Mouse (Mus musculus): ENCODE results near the gene Dgcr6. TPM values are rescaled to one million over a fixed set of nuclear protein-coding genes. Genes with fewer than 3 reads are reported as not detected.

Dgcr6 gene
- polyA plus RNA-seq, 1 experiment from 2014 or later: 132 TPM

DNA sequence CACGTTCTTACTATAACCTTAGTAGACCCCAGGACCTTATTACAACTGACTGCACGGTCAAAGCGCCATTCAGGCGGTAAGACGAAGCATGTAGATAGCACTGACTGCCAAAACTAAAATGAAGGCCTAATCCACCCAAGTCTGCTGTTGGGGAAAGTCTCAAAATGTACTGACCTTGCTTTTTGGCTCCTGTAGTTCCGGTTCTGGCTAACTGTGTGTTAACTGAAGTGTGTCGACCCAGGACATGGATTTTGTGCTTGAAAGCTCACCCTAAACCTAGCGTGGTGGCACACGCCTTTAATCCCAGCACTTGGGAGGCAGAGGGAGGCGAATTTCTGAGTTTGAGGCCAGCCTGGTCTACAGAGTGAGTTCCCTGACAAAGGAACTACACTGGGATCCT is 7.7 kb upstream of the Dgcr6 start:
- Histone ChIP-seq H3K9me3 (replicated peaks) (no peaks in the 10 kb centered on the region), H3K27me3 (peaks cover 2% of the 10 kb centered on the region; the same call in 1 of the 2 replicates), H3K4me2 (replicated peaks) (no peak overlapping the region), H3K4me3 (no peak overlapping the region), H3K4me1 (no peaks in the 10 kb centered on the region), H3K36me3 (no peaks in the 10 kb centered on the region), H3K27ac (no peak overlapping the region), H3K9ac (no peak overlapping the region)
- WGBS: 84% methylated on average over 10 of the region's 10 CpGs
- no peak for ATAC-seq (ENCODE audit: low FRiP score)

DNA sequence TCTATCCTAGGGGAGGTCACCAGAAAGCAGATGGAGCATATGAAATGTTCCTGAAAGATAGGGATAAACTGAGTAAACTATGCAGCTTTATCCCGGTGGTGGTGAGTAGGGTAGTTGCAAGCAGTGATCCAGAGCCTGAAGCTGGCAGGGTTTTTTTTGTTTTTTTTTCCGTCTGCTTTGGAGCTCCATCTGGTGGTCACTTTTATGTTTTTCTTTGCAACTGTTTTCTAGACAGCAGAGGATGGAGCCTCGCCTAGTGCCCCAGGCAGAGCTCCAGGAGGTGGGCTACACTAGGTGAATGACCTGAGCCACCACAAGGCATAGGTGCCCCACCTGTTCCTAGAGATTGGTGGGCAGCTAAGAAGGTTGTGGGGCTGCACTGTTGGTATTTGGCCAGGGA is 5.0 kb upstream of the Dgcr6 start:
- H3K27ac ChIP-seq: no peak overlapping the region
- no peak overlapping the region for H3K4me2 ChIP-seq (replicated peaks)
- peaks cover 8% of the 10 kb centered on the region for H3K27me3 ChIP-seq
- no peaks in the 10 kb centered on the region for H3K36me3 ChIP-seq
- no peak overlapping the region for H3K9ac ChIP-seq
- WGBS: 3% methylated on average over 3 of the region's 3 CpGs
- no peaks in the 10 kb centered on the region for H3K9me3 ChIP-seq (replicated peaks)
- no peaks in the 10 kb centered on the region for H3K4me1 ChIP-seq
- no peak overlapping the region for H3K4me3 ChIP-seq
- ATAC-seq (ENCODE audit: low FRiP score): peak; percentile 56; the same call in 1 of the 2 replicates

DNA sequence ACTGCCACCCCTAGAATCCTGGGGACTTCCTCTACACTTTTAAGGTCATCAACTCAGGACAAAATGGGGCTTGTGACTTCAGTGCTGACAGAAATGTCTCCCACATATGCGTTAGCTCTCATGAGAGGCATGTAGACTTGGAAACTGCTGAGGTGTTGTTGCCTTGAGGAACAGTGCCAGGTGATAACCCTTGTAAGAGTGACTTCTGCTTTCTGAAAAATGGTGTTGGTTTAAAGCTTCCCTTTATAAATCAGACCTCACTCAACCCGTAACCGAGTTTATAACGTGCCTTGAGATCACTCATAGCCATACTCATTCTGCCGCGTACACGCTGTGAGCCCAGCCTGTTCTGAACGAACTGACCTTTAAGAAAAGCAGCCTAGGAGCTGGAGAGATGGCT is 4.6 kb upstream of the Dgcr6 start:
- Histone ChIP-seq H3K4me3 (no peak overlapping the region), H3K9ac (no peak overlapping the region), H3K27me3 (peaks cover 8% of the 10 kb centered on the region), H3K27ac (no peak overlapping the region), H3K4me1 (no peaks in the 10 kb centered on the region; the same call in 1 of the 2 replicates), H3K36me3 (no peaks in the 10 kb centered on the region), H3K4me2 (replicated peaks) (no peak overlapping the region), H3K9me3 (replicated peaks) (no peaks in the 10 kb centered on the region)
- 75% methylated on average over 8 of the region's 8 CpGs for WGBS
- no peak for ATAC-seq (ENCODE audit: low FRiP score)

DNA sequence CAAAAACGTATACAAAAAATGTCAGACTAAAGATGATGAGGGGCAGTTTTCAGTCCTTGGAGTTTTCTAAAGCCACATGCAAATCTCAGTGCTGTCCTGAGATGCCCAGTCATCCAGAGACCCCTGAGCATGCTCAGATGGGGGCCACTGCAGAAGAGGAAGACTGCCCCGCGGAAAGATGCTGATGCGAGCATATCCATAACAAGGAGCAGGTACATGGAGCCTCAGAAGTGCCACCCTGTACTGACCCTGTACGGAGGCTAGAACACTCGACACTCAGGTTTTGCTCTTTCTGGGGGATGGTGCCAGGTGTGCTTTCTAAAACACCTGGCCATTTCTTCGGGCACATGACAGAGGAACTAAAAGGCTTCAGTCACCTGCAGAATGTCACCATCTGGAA is 338 bp upstream of the Dgcr6 start:
- peak; percentile 61 for ATAC-seq (ENCODE audit: low FRiP score)
- Histone ChIP-seq H3K4me3 (no peak overlapping the region), H3K27me3 (peaks cover 8% of the 10 kb centered on the region), H3K4me2 (replicated peaks) (no peak overlapping the region), H3K9me3 (replicated peaks) (no peaks in the 10 kb centered on the region), H3K36me3 (no peaks in the 10 kb centered on the region), H3K27ac (no peak overlapping the region), H3K9ac (no peak overlapping the region), H3K4me1 (no peaks in the 10 kb centered on the region; the same call in 1 of the 2 replicates)
- WGBS: 60% methylated on average over 7 of the region's 7 CpGs

DNA sequence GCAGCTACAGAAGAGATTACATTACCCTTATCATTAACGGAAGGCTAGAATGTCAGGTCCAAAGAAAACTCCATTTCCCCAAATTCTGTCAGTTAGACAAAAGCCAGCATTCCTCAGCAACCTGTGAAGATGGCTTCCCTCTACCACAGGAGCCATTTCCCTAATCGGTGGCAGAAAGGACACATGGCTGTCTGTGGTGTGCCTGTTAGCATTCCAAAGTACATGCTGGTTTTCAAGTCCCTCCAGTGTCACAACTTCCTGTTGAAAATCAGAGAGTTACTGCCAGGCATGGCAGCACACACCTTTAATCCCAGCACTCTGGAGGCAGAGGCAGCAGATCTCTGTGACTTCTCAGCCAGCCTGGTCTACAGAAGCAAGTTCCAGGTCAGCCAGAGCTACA is 3.6 kb downstream of the Dgcr6 start:
- Histone ChIP-seq H3K27me3 (peaks cover 6% of the 10 kb centered on the region), H3K4me1 (no peaks in the 10 kb centered on the region; the same call in 1 of the 2 replicates), H3K27ac (no peak overlapping the region), H3K4me3 (no peak overlapping the region), H3K4me2 (replicated peaks) (no peak overlapping the region), H3K36me3 (no peaks in the 10 kb centered on the region), H3K9me3 (replicated peaks) (no peaks in the 10 kb centered on the region), H3K9ac (no peak overlapping the region)
- 74% methylated on average over 2 of the region's 2 CpGs for WGBS
- ATAC-seq (ENCODE audit: low FRiP score): no peak

DNA sequence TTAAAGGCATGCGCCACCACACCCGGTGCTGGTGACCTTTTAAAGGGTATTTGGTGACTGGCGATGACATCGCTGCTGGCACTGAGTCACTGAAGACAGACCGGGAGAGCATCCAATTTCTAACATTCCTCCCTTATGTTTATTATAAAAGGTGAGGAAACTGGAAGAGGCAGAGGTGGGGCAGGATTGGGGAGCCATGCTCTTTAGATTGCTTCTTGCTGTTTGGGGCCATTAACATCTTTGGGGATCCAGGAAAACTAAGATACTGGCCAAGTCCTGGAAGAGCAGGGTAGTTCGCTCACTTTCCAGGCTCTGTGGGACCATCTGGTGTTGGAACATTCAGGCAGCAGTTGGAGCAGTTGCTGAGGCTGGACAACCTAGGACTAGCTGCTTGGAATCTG is 5.7 kb downstream of the Dgcr6 start:
- Histone ChIP-seq H3K36me3 (no peaks in the 10 kb centered on the region), H3K4me3 (no peak overlapping the region), H3K27me3 (no peaks in the 10 kb centered on the region), H3K9me3 (replicated peaks) (no peaks in the 10 kb centered on the region), H3K4me1 (no peaks in the 10 kb centered on the region), H3K4me2 (replicated peaks) (no peak overlapping the region), H3K9ac (no peak overlapping the region), H3K27ac (no peak overlapping the region)
- ATAC-seq (ENCODE audit: low FRiP score): no peak
- 86% methylated on average over 6 of the region's 6 CpGs for WGBS

DNA sequence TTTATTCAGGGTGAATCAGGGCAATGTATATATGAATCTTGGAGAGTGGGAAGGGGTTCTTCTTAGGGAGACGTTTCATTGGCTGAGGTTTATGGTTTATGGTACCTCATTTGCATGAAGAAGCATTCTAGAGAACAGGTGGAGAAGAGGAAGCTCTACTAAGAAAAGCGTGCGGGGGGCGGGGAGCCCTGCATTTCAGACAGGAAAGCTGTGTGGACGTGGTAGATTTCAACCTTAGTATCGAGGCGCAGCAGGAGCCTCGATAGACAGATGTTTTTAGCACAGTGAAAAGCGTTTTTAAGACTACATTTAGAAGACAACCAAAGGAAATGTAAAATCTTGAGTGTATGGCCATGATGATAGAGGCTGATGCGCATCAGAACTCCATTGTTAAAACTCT is 6.6 kb downstream of the Dgcr6 start:
- Histone ChIP-seq H3K9ac (no peak overlapping the region), H3K4me2 (replicated peaks) (no peak overlapping the region), H3K27ac (no peak overlapping the region), H3K4me3 (no peak overlapping the region), H3K4me1 (no peaks in the 10 kb centered on the region), H3K27me3 (no peaks in the 10 kb centered on the region), H3K36me3 (no peaks in the 10 kb centered on the region), H3K9me3 (replicated peaks) (no peaks in the 10 kb centered on the region)
- 78% methylated on average over 10 of the region's 10 CpGs for WGBS
- no peak for ATAC-seq (ENCODE audit: low FRiP score)

DNA sequence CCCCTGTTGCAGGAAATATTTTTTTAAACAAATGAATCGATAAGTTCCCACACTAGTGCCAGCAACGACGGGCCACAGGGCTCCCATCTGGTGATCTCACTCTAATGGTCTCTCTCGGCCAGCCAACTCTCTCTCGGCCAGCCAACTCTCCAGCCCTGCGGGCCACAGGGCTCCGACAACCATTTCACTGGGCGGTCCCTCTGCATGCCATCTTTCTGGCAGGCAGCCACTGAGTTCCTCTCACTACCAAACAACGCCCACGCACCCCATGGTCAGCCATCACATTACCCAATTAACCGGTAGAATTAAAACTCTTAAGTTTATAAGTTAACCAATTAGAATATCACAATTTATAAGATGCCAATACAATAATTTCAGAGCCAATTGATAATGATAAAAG is 8.5 kb downstream of the Dgcr6 start:
- no peak for ATAC-seq (ENCODE audit: low FRiP score)
- Histone ChIP-seq H3K9me3 (replicated peaks) (no peaks in the 10 kb centered on the region), H3K4me1 (no peaks in the 10 kb centered on the region), H3K27me3 (no peaks in the 10 kb centered on the region), H3K27ac (no peak overlapping the region), H3K4me3 (no peak overlapping the region), H3K36me3 (no peaks in the 10 kb centered on the region), H3K4me2 (replicated peaks) (no peak overlapping the region), H3K9ac (no peak overlapping the region)
- 88% methylated on average over 11 of the region's 11 CpGs for WGBS

DNA sequence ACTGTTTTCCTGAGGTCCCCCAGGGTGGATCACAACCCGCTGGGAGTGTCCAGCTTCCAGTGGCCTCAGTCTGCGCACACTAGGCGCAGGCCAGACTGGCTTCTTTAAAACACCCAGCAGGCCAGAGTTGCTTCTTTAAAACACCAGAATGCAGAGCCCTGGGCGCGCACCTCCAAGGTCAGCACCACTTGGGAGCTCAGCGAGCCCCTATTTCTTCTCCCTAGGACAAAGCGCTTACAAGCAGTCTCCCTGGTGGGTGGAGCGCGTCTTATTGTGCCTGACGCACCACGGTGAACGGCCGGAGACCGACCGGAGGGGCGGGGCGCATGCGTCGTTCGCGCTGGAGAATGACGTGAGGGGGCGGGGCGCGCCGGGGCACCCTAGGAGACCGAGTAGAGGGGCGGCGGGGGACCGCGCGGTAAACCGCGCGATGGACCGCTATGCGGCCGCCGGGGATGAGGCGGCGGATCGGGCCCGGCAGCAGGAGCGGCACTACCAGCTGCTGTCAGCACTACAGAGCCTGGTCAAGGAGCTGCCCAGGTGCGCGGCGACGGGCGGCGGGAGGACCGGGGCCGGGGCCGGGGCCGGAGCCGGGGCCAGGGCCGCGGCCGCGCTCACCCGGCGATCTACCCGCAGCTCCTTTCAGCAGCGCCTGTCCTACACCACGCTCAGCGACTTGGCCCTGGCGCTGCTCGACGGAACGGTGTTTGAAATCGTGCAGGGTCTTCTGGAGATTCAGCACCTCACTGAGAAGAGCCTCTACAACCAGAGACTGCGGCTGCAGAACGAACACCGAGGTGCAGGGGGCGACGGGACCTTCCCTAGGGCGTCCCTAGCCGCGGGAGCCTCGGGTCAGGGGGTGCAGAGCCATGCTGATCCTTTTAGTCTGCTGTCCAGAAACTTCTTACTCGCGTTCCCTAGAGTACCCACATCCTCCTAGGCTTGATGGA is 13.7 kb downstream of the Dgcr6 start:
- under 1% methylated on average over 74 of the region's 81 CpGs for WGBS
- Histone ChIP-seq H3K4me3 (peak overlapping the region; percentile 93), H3K4me2 (replicated peaks) (peak overlapping the region; percentile 71), H3K27me3 (no peaks in the 10 kb centered on the region), H3K4me1 (peaks cover 15% of the 10 kb centered on the region), H3K27ac (peak overlapping the region; percentile 97), H3K9ac (peak overlapping the region; percentile 87), H3K36me3 (peaks cover 34% of the 10 kb centered on the region), H3K9me3 (replicated peaks) (no peaks in the 10 kb centered on the region)
- peak; percentile 98 for ATAC-seq (ENCODE audit: low FRiP score)

DNA sequence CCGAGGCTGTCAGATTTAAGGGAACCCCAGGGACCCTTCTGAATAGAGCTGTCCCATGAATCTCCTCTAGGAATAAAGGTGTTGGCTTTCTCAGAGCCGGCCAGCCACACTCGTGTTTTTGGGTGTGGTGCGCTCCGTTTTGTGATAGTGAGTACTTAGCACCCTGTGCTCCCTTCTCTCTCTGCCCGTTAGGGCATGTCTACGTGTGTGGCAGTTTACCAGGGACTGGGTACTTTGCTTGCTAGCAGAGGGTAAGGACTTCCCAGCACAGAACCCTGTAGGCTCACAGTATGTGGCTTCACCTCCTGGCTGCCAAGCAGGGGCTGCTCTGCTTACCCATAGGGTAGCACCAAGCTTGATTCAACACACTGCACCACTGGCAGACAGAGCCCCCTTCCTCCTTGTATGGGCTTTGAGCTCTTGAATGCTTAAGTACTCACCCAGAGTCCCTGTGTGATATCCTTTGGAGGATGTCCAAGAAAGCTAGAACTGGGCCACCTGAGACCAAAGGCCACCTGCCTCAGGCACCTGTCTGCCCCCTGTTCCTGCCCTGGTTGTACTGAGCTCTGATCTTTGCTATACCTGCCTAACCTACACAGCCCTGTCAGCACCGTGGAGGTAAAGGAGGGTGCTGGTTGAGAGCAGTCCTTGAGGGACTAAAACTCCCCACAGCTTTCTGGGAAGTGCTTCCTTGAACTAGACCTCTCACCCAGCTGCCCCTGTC is 16.2 kb downstream of the Dgcr6 start:
- Histone ChIP-seq H3K4me2 (replicated peaks) (no peak overlapping the region), H3K4me3 (no peak overlapping the region), H3K36me3 (peaks cover 55% of the 10 kb centered on the region)

DNA sequence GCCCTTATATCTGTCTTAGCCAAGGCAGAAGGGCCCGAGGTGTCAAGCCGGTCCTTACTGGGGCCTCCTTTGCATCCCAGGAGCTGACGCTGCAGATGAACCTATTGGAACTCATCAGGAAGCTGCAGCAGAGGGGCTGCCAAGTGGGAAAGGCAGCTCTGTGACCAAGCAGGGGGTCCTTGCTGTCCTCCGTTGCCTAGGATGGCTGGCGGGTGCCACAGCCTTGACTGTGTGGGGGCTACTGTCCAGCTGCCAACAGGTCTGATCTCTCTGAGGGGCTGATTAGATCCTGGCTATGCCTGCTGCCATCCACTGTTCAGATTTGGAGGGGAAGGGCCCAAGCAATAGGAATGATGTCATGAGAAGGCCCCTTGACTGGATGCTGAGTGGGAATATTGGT is 18.1 kb downstream of the Dgcr6 start:
- 0 out of 2 replicates have a peak overlapping the region, but pooled peaks have one; percentile 13 for H3K9ac ChIP-seq
- H3K27ac ChIP-seq: no peak overlapping the region
- H3K27me3 ChIP-seq: no peaks in the 10 kb centered on the region
- no peak overlapping the region for H3K4me2 ChIP-seq (replicated peaks)
- no peaks in the 10 kb centered on the region for H3K9me3 ChIP-seq (replicated peaks)
- 94% methylated on average over 5 of the region's 5 CpGs for WGBS
- H3K36me3 ChIP-seq: peaks cover 60% of the 10 kb centered on the region
- H3K4me1 ChIP-seq: peaks cover 15% of the 10 kb centered on the region
- no peak overlapping the region for H3K4me3 ChIP-seq
- ATAC-seq (ENCODE audit: low FRiP score): no peak

More for the DNA sequence above, 16.2 kb downstream of the Dgcr6 start:
- no peaks in the 10 kb centered on the region for H3K27me3 ChIP-seq
- H3K4me1 ChIP-seq: peaks cover 15% of the 10 kb centered on the region
- peak overlapping the region; percentile 14 for H3K9ac ChIP-seq
- no peaks in the 10 kb centered on the region for H3K9me3 ChIP-seq (replicated peaks)
- ATAC-seq (ENCODE audit: low FRiP score): no peak
- 91% methylated on average over 8 of the region's 8 CpGs for WGBS
- H3K27ac ChIP-seq: no peak overlapping the region

DNA sequence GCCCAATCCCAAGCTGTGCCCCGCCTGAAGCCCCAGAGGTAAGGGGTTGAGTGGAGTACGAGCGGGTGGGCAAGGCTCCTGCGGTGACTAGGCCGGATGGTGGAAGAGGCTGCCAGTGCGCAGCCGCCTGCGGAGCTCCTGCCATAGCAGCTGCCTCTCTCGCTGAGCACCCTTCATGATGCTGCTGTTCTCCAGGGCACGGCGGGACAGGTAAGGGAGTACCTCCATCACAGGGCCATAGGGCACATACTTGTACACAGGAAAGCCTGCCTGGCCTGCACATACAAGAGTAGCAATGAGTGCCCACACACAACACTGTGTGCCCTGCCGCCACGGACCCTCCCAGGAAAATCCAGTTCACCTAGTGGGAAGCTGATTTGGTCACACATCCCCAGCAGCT is 19.4 kb downstream of the Dgcr6 start:
- no peak overlapping the region for H3K27ac ChIP-seq
- ATAC-seq (ENCODE audit: low FRiP score): no peak
- peaks cover 14% of the 10 kb centered on the region for H3K4me1 ChIP-seq
- H3K4me3 ChIP-seq: no peak overlapping the region
- no peak overlapping the region for H3K9ac ChIP-seq
- H3K4me2 ChIP-seq (replicated peaks): no peak overlapping the region
- H3K36me3 ChIP-seq: peaks cover 60% of the 10 kb centered on the region
- H3K27me3 ChIP-seq: no peaks in the 10 kb centered on the region
- H3K9me3 ChIP-seq (replicated peaks): no peaks in the 10 kb centered on the region
- 90% methylated on average over 13 of the region's 13 CpGs for WGBS

All from hindbrain, embryonic 12.5 days (tissue).